Mouse (Mus musculus) right cerebral cortex, adult 18-20 months (tissue): ENCODE data around the gene Olfr766-ps1.
"Not testable (repeated sequence)": the region's sequence is repeated elsewhere in the genome, so short reads cannot be mapped to it uniquely, and the experiment has no call there.

Source experiments
- DNase-seq: peaks from one replicate; pipeline ENCODE4 v3.0.0; 2022; ENCODE audit warnings: mixed read lengths

The Olfr766-ps1 gene

DNA sequence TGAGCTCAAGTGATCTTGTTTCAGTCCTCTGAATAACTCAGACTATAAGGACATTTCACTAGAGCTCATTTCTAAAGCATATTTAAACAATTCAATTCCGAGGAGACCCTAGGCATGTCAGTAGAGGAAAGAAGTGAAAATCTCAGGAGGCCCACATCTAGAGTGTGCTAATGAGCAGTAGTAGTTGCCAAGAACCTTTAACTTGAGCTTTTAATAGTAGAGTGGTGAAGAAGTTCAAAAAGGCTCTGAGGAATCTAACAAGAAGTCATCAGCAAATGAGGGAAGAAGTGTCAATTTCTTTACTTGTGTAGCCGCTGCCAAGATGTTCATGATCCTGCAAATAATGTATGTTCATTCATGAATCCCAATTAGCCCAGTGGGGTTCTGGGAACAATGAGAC, at the start of gene Olfr766-ps1:
Gene Olfr766-ps1 (minus strand): TSS at position 101 of the 400 bp plus-strand sequence.
- DNase-seq = no peak

DNA sequence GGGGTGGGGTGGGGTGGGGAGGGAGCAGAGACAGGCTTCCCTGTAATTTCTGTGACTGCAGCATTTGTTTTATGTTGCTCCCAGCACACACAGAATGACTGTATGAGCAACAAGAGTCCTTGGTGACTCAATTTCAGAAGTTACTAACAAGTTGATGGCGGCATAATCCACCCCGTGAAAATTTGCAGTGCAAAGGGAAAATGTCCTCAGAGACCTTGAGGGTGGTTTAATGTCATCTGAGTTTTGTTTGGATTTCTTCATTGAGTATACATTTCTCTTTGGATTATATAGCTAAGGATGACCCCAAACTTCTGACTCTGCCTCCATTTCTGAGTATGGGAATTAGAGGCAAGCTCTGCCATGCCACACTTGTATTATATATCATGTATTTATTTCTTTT, 49.0 kb upstream of the Olfr766-ps1 start, which contains the start of gene Olfr769:
Gene Olfr769 (minus strand): TSS at position 101 of the 400 bp plus-strand sequence.
- DNase-seq = no peak

DNA sequence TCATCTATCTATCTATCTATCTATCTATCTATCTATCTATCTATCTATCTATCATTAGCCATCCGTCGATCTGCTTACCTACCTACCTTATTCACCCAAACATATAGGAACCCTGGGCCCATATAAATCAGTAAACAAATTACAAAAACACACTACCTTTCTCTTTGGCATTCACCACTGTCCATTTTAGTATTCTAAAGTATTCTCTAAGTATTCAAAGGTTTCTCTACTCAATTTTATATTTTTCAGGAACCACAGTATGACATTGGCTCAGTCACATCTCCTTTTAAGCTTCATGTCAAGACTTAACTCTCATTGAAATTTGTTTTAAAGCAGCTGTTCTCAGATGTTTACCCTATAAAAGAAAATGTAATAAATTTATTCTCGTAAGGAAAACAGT, 46.4 kb upstream of the Olfr766-ps1 start:
- DNase-seq = no peak

DNA sequence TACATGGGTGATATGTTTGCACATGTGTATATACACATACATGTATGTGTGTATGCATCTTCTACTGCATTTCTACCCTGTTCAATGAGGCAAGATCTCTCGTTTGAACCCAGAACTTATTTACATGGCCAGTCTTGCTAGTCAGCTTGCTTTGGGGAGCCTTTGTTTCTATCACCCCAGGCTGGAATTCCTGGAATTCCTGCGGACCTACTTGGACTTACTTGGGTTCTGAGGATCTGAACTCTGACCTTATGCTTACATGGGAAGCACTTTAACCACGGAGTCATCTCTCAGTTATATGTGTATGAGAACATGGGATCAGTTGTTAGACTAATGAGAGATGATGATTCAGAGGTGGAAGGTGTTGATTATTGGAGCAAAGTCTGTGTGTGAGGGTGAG, 32.5 kb upstream of the Olfr766-ps1 start:
- DNase-seq = no peak

DNA sequence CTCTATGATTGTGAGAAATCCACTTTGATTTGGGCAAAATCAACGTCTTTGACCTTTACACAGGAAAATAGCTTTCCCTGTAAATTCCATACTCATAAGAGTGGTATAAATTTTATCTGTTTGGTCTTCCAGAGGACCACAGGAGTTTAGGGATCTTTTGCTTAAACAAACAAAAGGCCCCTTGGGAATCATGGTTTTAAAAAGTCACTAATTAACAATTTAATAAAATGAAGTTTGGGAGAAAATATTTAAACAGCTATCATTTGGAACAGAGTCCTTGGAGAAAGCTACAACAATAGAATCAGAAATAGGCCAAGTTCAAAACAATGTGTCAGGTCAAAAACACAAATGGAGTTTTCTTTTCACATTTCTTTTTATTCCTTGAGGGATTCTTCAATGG, 30.5 kb upstream of the Olfr766-ps1 start, which contains the start of gene Olfr768:
Gene Olfr768 (minus strand): TSS at position 101 of the 400 bp plus-strand sequence.
- no peak for DNase-seq

DNA sequence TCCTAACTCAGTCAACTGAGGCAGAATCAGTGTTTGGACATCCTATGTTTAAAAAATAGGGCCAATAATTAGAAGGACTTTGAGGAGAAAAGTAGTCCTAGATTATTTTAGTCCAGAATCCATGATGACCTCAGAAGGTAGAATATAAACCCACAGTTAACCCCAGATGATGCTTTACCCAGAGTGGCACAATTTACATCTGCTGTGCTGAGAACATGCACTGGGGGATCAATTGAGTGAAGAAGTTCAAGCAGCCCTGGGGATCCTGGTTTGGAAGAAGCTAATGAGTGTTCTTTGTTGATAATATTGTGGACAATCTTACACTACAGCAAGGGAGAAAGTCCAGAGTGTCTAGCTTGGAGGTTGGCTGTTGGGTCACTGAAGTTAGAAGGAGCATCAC, 14.0 kb upstream of the Olfr766-ps1 start, which contains the start of gene Olfr767:
Gene Olfr767 (minus strand): TSS at position 101 of the 400 bp plus-strand sequence.
- not testable (repeated sequence) for DNase-seq

DNA sequence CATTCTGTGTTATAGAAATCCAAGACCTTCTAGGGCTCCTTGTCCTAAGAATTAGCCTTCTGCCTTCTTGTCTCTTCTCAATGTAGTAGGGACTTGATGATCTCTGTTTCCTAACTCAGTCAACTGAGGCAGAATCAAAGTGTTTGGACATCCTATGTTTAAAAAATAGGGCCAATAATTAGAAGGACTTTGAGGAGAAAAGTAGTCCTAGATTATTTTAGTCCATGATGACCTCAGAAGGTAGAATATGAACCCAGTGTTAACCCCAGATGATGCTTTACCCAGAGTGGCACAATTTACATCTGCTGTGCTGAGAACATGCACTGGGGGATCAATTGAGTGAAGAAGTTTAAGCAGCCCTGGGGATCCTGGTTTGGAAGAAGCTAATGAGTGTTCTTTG, 18.9 kb downstream of the Olfr766-ps1 start, which contains the start of gene Olfr765:
Gene Olfr765 (minus strand): TSS at position 101 of the 400 bp plus-strand sequence.
- DNase-seq = not testable (repeated sequence)

DNA sequence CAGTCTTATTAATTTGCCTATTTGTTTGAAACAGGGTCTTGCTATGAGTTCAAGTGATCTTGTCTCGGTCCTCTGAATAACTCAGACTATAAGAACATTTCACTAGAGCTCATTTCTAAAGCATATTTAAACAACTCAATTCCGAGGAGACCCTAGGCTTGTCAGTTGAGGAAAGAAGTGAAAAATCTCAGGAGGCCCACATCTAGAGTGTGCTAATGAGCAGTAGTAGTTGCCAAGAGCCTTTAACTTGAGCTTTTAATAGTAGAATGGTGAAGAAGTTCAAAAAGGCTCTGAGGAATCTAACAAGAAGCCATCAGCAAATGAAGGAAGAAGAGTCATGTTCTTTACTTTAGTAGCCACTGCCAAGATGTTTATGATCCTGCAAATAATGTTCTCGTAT, 29.0 kb downstream of the Olfr766-ps1 start, which contains the start of gene Olfr764-ps1:
Gene Olfr764-ps1 (minus strand): TSS at position 101 of the 400 bp plus-strand sequence.
- no peak for DNase-seq

DNA sequence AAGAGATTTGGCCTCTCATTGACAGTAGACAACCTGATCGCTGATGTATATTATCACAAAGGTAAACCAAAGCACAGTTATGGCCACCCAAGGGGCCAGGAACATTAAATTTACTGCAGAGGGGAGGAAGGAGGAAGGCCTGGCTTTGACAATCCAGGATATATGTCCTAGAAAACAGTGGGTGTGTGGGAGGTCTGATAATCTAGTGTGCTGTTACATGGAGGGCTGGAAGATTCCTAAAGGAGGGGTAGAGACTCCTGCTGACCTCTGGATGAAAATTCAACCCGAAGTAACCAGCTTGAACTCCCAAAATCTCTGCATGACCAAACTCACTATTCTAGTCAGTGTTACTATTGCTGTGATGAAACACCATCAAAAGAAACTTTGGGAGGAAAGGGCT, 40.4 kb downstream of the Olfr766-ps1 start:
- no peak for DNase-seq

DNA sequence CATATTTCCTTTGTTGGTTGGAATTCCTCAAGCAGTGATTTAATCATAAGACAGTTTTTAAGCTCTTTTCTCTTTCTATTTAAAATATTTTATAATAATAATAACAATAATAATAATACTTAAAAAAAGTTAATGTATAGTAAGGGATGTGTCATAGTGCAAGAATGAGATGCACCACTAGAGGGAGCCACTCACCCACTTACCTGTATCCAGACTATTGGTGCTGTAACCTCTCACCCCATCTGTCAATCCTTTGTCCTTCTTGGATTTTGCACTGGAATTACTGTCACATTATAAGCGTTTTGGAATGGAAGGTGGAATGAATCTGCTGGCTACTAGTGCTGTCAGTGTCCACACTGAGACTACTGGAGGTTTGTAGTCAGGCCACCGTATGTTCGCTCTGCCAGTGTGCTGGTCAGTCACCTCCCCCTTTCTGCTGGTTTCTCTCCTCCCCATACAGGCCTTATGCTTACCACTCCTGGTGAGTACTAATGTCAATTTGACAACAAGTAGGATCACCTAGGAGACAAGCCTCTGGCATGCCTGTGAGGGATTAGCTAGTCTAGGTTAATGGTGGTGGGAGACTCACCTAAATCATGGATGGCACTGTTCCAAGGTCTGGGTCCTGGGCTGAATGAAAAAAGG, 42.6 kb downstream of the Olfr766-ps1 start:
- peak; percentile 7 for DNase-seq

DNA sequence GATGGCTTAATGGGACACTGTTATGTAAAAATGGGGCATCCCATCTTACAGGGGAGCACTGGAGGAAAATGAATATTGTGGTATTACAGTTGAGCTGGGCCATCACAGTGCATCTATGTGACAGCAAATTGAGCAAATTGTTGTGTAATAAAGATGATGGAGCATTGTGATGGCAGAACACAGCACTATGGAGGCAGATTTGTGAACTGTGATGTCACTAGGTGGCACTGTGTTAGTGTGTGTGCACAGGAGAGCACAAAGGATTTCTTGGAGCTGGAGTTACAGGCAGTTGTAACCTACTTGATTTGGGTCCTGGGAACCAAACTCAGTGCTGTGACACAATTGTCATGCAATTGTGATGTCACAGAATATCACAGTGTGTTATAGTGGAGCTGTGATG, 45.5 kb downstream of the Olfr766-ps1 start:
- no peak for DNase-seq

DNA sequence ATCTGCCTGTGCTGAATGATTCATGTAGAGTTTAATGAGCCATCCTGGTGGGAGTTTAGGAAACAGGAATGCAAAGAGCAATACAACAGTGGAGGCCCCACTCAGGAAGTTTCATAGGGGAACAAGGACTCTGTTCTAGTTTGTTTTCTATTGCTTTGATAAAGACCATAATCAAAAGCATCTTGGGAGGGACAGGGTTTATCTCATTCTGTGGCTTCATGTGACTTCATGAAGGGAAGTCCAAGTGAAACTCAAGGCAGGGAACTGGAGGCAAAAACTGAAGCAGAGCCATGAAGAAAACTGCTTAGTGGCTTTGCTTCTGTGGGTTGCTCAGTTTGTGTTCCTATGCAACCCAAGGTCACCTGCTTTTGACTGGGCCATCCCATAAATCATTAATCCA, 54.3 kb downstream of the Olfr766-ps1 start:
- no peak for DNase-seq
